Mouse (Mus musculus) liver, postnatal 0 days (tissue): Measurements from ENCODE around the gene Pfn1. TPM values are rescaled to one million over a fixed set of nuclear protein-coding genes. Genes with fewer than 3 reads are reported as not detected.
A peak's percentile ranks its signal among the peaks of the same experiment; 100 is the strongest.

Experiments
- ATAC-seq: fragments of 200-750 bp; cut with Nextera tagmentation; 2 replicates; pipeline ENCODE4 v1.8.0; 2017; ENCODE audit warnings: mild to moderate bottlenecking, moderate library complexity
- DNase-seq: peaks from one replicate; pipeline ENCODE4 v3.0.0-alpha.2; 2016
- H3K27ac ChIP-seq: fragments of 300-500 bp; sonication (generic); 2 replicates; pipeline ENCODE4 v1.5.1; 2014; ENCODE audit warnings: antibody characterized with exemption, moderate library complexity, mild to moderate bottlenecking, low read depth
- H3K27me3 ChIP-seq: fragments of 300-500 bp; sonication (generic); 2 replicates; pipeline ENCODE4 v1.6.1; 2014; ENCODE audit warnings: low read length, control low read depth, mixed read lengths; ENCODE audit not compliant: insufficient read depth
- H3K36me3 ChIP-seq: fragments of 300-500 bp; sonication (generic); replicated peaks from 2 replicates; pipeline ENCODE4 v1.6.1; 2014; ENCODE audit warnings: mild to moderate bottlenecking, control low read depth, low read length, moderate library complexity, mixed read lengths; ENCODE audit not compliant: insufficient read depth
- H3K4me1 ChIP-seq: fragments of 300-500 bp; sonication (generic); 2 replicates; pipeline ENCODE4 v1.6.1; 2014; ENCODE audit warnings: antibody characterized with exemption, mild to moderate bottlenecking, control low read depth; ENCODE audit not compliant: insufficient read depth
- H3K4me2 ChIP-seq: fragments of 300-500 bp; sonication (generic); 2 replicates; pipeline ENCODE4 v1.6.1; 2014; ENCODE audit warnings: low read depth, mild to moderate bottlenecking, low read length, moderate library complexity, mixed read lengths
- H3K4me3 ChIP-seq: fragments of 300-500 bp; sonication (generic); 2 replicates; pipeline ENCODE4 v1.5.1; 2014; ENCODE audit warnings: low read depth, low read length
- H3K9ac ChIP-seq: fragments of 300-500 bp; sonication (generic); replicated peaks from 2 replicates; pipeline ENCODE4 v1.6.1; 2014; ENCODE audit warnings: mild to moderate bottlenecking, moderate library complexity
- H3K9me3 ChIP-seq: fragments of 300-500 bp; sonication (generic); 2 replicates; pipeline ENCODE4 v1.6.1; 2016; ENCODE audit warnings: mild to moderate bottlenecking, control low read depth, low read length, mixed read lengths
- CTCF ChIP-seq: sonication (generic); IDR thresholded peaks from 2 replicates; pipeline ENCODE4 v1.5.1; 2016; ENCODE audit warnings: antibody characterized with exemption, low read depth
- EP300 ChIP-seq: IDR thresholded peaks from 2 replicates; pipeline ENCODE4 v1.6.1; 2016; ENCODE audit warnings: antibody characterized with exemption, low read depth, mild to moderate bottlenecking
- WGBS: fragments of 180-500 bp; shearing (Covaris S2); extraction: QIAGEN DNeasy Blood & Tissue Kit; methylation state at CpG from one replicate; pipeline ENCODE4 v1.1.7; 2014; ENCODE audit not compliant: insufficient replicate concordance; 5-methylcytosine and 5-hydroxymethylcytosine counted together
- polyA plus RNA-seq: library from polyadenylated mRNA; unstranded; fragments of >200 nt; fragmentation: Nextera tagmentation; extraction: Ambion mirVana; gene quantifications from 2 replicates; pipeline ENCODE4 v1.2.1, GENCODE M21; 2015

Gene Pfn1
- polyA plus RNA-seq, 1 experiment from 2014 or later = 918 TPM

DNA sequence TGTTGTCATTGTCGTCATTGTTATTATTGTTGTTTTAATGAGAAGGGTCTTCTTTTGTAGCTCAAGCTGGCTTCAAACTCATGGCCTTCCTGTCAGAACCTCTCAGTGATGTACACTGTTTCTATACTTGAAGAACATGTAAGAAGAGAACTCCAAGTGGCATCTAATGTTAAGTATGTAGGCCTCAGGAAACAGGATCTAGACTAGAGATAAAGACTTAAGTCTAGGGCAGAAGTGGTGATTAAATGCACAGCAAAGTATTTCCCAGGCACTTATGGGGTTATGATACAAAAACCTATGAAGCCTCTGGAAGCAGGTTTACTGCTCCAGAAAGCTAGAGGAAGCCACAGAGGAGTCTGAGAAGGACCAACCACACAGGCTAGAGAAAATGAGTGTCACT lies 16.2 kb downstream of the Pfn1 start:
- peaks cover 23% of the 10 kb centered on the region for H3K4me1 ChIP-seq
- no peaks in the 10 kb centered on the region for H3K27me3 ChIP-seq
- no peak overlapping the region; the same call in 1 of the 2 replicates for H3K9ac ChIP-seq
- DNase-seq = no peak
- peak; percentile 11; the same call in 1 of the 2 replicates for ATAC-seq
- 69% methylated on average over 1 of the region's 1 CpGs for WGBS
- no peaks in the 10 kb centered on the region; the same call in 1 of the 2 replicates for H3K36me3 ChIP-seq
- H3K4me2 ChIP-seq = peak overlapping the region; percentile 55
- peak overlapping the region; percentile 80 for H3K27ac ChIP-seq
- no peaks in the 10 kb centered on the region for H3K9me3 ChIP-seq
- no peak overlapping the region for H3K4me3 ChIP-seq
- TF ChIP-seq CTCF = no peak
- no peak for TF ChIP-seq EP300

DNA sequence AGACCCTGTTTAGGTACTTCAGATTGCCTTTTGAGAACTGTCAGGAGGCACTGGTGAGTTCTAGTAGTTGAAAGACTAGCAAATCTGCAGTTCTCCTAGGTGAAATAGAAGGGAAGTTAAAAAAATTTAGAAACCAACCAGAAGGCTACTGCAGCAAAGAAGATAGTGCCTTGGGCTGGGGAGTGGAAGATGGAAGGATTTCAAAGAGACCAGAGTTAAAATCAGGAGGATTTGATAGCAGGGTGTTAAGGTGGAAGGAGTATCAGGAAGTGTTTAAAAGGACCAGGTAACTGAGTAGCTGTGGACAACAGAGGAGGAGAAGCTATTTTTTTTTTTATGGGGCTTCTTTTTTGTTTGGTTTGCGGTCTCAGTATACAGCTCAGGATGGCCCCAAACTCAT lies 16.7 kb downstream of the Pfn1 start:
- Histone ChIP-seq H3K9me3 (no peaks in the 10 kb centered on the region), H3K4me2 (no peak overlapping the region), H3K4me1 (peaks cover 23% of the 10 kb centered on the region), H3K36me3 (no peaks in the 10 kb centered on the region), H3K27me3 (no peaks in the 10 kb centered on the region), H3K4me3 (no peak overlapping the region), H3K27ac (no peak overlapping the region; the same call in 1 of the 2 replicates), H3K9ac (no peak overlapping the region)
- DNase-seq (no peak), ATAC-seq (no peak)
- WGBS = 76% methylated on average over 1 of the region's 1 CpGs
- TF ChIP-seq CTCF = no peak
- no peak for TF ChIP-seq EP300

DNA sequence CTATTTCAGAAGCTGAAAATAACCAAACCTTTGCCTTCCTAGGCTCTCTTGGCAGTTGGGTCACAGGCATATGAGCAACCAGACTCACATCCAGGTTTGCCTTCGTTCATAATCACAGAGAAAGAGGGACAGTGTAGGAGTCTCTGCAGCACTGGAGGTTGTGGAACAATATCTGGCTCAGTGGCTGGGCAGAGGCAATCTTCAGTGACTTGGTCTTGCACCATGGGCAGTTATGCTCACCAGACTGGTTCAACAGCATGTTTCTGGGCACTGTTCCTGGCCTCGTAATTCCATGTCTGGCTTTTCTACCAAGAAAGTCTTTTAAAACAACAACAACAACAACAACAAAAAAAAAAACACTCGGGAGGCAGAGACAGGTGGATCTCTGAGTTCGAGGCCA lies 18.8 kb downstream of the Pfn1 start:
- no peak for DNase-seq
- TF ChIP-seq EP300 (no peak), CTCF (no peak)
- ATAC-seq = no peak
- peaks cover 18% of the 10 kb centered on the region for H3K4me1 ChIP-seq
- no peak overlapping the region for H3K4me2 ChIP-seq
- H3K9ac ChIP-seq = no peak overlapping the region
- no peaks in the 10 kb centered on the region for H3K36me3 ChIP-seq
- no peaks in the 10 kb centered on the region for H3K9me3 ChIP-seq
- 85% methylated on average over 4 of the region's 4 CpGs for WGBS
- no peak overlapping the region for H3K27ac ChIP-seq
- no peaks in the 10 kb centered on the region for H3K27me3 ChIP-seq
- no peak overlapping the region for H3K4me3 ChIP-seq

DNA sequence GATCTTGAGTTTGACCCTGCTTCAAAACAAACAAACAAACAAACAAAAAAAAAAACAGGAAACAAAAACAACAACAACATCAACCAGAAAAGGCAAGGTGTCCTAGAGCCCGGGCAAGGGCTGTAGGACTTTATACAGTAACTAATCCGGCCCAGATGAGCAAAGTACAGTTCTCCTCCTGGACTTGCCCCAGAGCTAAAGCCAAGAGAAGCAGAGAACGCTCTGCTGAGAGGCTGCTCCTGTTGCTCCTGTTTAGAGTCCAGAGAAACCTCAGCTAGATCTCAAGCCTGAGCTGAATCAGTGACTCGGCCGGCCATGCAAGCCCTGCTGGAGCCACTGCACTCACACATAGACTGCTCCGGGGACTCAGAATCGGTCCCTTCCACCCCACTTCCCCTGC lies 24.3 kb downstream of the Pfn1 start:
- TF ChIP-seq CTCF (no peak), EP300 (no peak)
- Histone ChIP-seq H3K27me3 (no peaks in the 10 kb centered on the region), H3K9me3 (no peaks in the 10 kb centered on the region), H3K4me1 (peaks cover 9% of the 10 kb centered on the region), H3K4me3 (no peak overlapping the region), H3K36me3 (no peaks in the 10 kb centered on the region), H3K27ac (no peak overlapping the region), H3K4me2 (no peak overlapping the region), H3K9ac (no peak overlapping the region)
- ATAC-seq = no peak
- WGBS = 42% methylated on average over 7 of the region's 7 CpGs
- DNase-seq = no peak

DNA sequence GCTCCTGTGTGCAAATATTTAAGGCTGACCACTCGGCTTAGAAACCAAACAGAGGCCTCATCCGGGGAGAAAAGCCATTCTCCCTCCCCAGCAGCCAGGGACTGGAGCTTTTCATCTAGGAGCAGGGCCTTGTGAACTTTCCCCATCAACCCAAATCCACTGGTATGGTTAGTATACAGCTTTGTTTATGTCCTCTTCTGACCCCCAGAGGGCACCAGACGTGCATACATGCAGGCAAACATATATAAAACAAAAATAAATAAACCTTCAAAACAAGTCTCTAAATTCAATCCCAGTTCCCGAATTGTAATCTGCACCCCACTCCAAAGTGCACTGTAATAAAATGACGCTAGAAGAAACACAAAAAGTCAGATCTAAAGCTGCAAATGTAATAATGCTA lies 24.9 kb downstream of the Pfn1 start:
- ATAC-seq (no peak), DNase-seq (no peak)
- no peak overlapping the region for H3K4me2 ChIP-seq
- H3K27ac ChIP-seq = no peak overlapping the region
- H3K4me1 ChIP-seq = peaks cover 9% of the 10 kb centered on the region
- 41% methylated on average over 5 of the region's 5 CpGs for WGBS
- no peaks in the 10 kb centered on the region for H3K36me3 ChIP-seq
- TF ChIP-seq EP300 (no peak), CTCF (peak; percentile 73)
- no peaks in the 10 kb centered on the region for H3K27me3 ChIP-seq
- H3K9me3 ChIP-seq = no peaks in the 10 kb centered on the region
- no peak overlapping the region for H3K9ac ChIP-seq
- no peak overlapping the region for H3K4me3 ChIP-seq

DNA sequence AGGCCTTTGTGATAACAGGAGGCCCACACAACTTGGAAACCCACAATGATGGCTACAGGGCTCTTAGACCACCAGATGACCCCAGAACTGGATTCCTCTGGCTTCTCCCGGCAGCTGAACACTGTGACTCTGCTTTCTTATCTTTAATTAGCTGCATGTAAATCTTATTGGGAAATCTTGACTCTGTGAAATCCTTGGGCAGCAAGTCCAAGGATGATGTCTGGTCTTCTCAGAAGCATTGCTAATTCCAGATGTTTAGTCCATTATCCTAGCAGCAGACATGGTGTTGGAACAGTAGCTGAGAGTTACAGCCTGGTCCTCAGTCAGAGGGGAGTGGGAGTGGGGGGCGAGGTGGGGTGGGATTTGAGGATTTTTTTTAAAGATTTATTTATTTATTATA lies 26.0 kb downstream of the Pfn1 start:
- Histone ChIP-seq H3K9ac (no peak overlapping the region), H3K4me1 (peaks cover 9% of the 10 kb centered on the region), H3K4me3 (no peak overlapping the region), H3K27me3 (no peaks in the 10 kb centered on the region), H3K36me3 (no peaks in the 10 kb centered on the region), H3K4me2 (no peak overlapping the region), H3K27ac (no peak overlapping the region), H3K9me3 (no peaks in the 10 kb centered on the region)
- DNase-seq (no peak), ATAC-seq (no peak)
- no peak for TF ChIP-seq EP300
- no peak for TF ChIP-seq CTCF
- 59% methylated on average over 2 of the region's 2 CpGs for WGBS

DNA sequence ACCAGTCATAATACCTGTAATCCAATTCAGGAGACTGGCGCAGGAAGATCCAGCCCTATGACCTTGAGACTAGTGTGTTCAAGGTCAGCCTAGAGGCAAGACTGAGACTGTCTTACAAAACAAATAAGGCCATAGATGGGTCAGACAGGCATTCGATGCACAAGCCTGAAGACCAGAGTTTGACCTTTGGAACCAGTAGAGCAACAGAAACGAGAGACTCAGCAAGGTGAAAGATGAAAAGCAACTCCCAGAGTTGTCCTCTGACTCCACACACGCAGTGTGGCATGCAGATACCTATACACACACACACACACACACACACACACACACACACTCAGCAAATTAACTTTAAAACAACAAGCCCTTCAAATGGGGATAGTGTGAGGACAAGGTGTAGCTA lies 27.6 kb downstream of the Pfn1 start:
- ATAC-seq (peak; percentile 50; the same call in 1 of the 2 replicates), DNase-seq (no peak)
- H3K9ac ChIP-seq = no peak overlapping the region
- H3K4me2 ChIP-seq = no peak overlapping the region
- H3K27me3 ChIP-seq = no peaks in the 10 kb centered on the region
- TF ChIP-seq EP300 (no peak), CTCF (no peak)
- 0 out of 2 replicates have a peak overlapping the region, but pooled peaks have one; percentile 25 for H3K27ac ChIP-seq
- H3K9me3 ChIP-seq = no peaks in the 10 kb centered on the region
- peaks cover 9% of the 10 kb centered on the region for H3K4me1 ChIP-seq
- no peaks in the 10 kb centered on the region for H3K36me3 ChIP-seq
- H3K4me3 ChIP-seq = no peak overlapping the region
- 61% methylated on average over 4 of the region's 4 CpGs for WGBS
